Mouse (Mus musculus) olfactory bulb, adult 2 months (tissue): Measurements from ENCODE around the gene Cysltr2.

Experiments
- CTCF ChIP-seq: fragments of 200-500 bp; IDR thresholded peaks from 2 replicates; pipeline ENCODE4 v1.5.1; 2012; ENCODE audit warnings: low read depth, mild to moderate bottlenecking, low read length, moderate library complexity; ENCODE audit not compliant: insufficient read depth
- POLR2A ChIP-seq: fragments of 200-500 bp; IDR thresholded peaks from 2 replicates; pipeline ENCODE4 v1.6.1; 2012; ENCODE audit warnings: mild to moderate bottlenecking, low read depth, low read length, moderate library complexity; ENCODE audit not compliant: insufficient read depth

- TF ChIP-seq CTCF (no peak), POLR2A (no peak)
These were observed 37.5 kb upstream of the Cysltr2 start for GRCm38 (mm10) chr14:73086425-73086824.
